Mouse (Mus musculus) retina, embryonic 14.5 days (tissue): ENCODE results near the gene Golt1a.

ENCODE experiments used
- DNase-seq: peaks from one replicate; pipeline ENCODE4 v3.0.0-alpha.2; 2015; ENCODE audit warnings: low spot score

Gene Golt1a

GRCm38 (mm10) chr1:133347693-133348520, 38.3 kb downstream of the Golt1a start:
- DNase-seq: no peak

- no peak for DNase-seq
These were observed 40.6 kb downstream of the Golt1a start, which contains the start of gene Ren1 for GRCm38 (mm10) chr1:133350210-133350609. Gene Ren1 (plus strand): TSS chr1:133350510.

- no peak for DNase-seq
These were observed 42.2 kb downstream of the Golt1a start for GRCm38 (mm10) chr1:133351762-133352161.

- DNase-seq: peak; percentile 85
These were observed 43.8 kb downstream of the Golt1a start for GRCm38 (mm10) chr1:133353371-133353809.

- no peak for DNase-seq
These were observed 45.9 kb downstream of the Golt1a start for GRCm38 (mm10) chr1:133355469-133355868.

GRCm38 (mm10) chr1:133355912-133356311, 46.3 kb downstream of the Golt1a start:
- DNase-seq: no peak

GRCm38 (mm10) chr1:133356330-133356729, 46.7 kb downstream of the Golt1a start:
- DNase-seq: no peak

GRCm38 (mm10) chr1:133361006-133361405, 51.4 kb downstream of the Golt1a start:
- no peak for DNase-seq

GRCm38 (mm10) chr1:133362103-133362502, 52.5 kb downstream of the Golt1a start:
- DNase-seq: no peak

- peak; percentile 96 for DNase-seq
These were observed 53.8 kb downstream of the Golt1a start, which contains the start of gene Etnk2 for GRCm38 (mm10) chr1:133363276-133364021. Gene Etnk2 (plus strand): TSS chr1:133363572.

- DNase-seq: peak; percentile 50
These were observed 54.5 kb downstream of the Golt1a start for GRCm38 (mm10) chr1:133364022-133364630.

- DNase-seq: no peak
These were observed 55.3 kb downstream of the Golt1a start for GRCm38 (mm10) chr1:133364890-133365289.

- DNase-seq: no peak
These were observed 57.5 kb downstream of the Golt1a start for GRCm38 (mm10) chr1:133366951-133367605.

- no peak for DNase-seq
These were observed 58.2 kb downstream of the Golt1a start for GRCm38 (mm10) chr1:133367606-133368488.

- no peak for DNase-seq
These were observed 59.0 kb downstream of the Golt1a start for GRCm38 (mm10) chr1:133368644-133369043.

- DNase-seq: no peak
These were observed 60.8 kb downstream of the Golt1a start for GRCm38 (mm10) chr1:133370352-133370751.

GRCm38 (mm10) chr1:133371431-133371830, 61.8 kb downstream of the Golt1a start:
- no peak for DNase-seq

GRCm38 (mm10) chr1:133372113-133372512, 62.5 kb downstream of the Golt1a start:
- DNase-seq: no peak
